Mouse (Mus musculus) cerebellum, adult (tissue): ENCODE measurements around the gene Wasl.
A peak's percentile ranks its signal among the peaks of the same experiment; 100 is the strongest.

Experiments
- ATAC-seq: cut with Nextera tagmentation; 2 replicates; pipeline ENCODE4 v1.9.2; 2017; ENCODE audit warnings: mild to moderate bottlenecking, moderate library complexity, mixed read lengths; ENCODE audit not compliant: insufficient number of reproducible peaks, low FRiP score, low TSS enrichment

The Wasl gene

GRCm38 (mm10) chr6:24568963-24569362, 95.8 kb downstream of the Wasl start:
- no peak for ATAC-seq

- no peak for ATAC-seq
These were observed 99.9 kb downstream of the Wasl start for GRCm38 (mm10) chr6:24564886-24565285.

- peak; percentile 66; the same call in 1 of the 2 replicates for ATAC-seq
These were observed 100.7 kb downstream of the Wasl start for GRCm38 (mm10) chr6:24564081-24564480.
